Mouse (Mus musculus): Measurements from ENCODE around the gene Skap1. TPM values are rescaled to one million over a fixed set of nuclear protein-coding genes. Genes with fewer than 3 reads are reported as not detected.

Gene Skap1
- total RNA-seq, 2 experiments from 2014 or later = 1.4 to 2.0 TPM

GRCm38 (mm10) chr11:96620006-96620405, 155.6 kb downstream of the Skap1 start:
- no peak for DNase-seq (ENCODE audit: low spot score in 2 of 2)

- DNase-seq (ENCODE audit: low spot score in 2 of 2) = no peak
These were observed 156.3 kb downstream of the Skap1 start for GRCm38 (mm10) chr11:96620660-96621059.

GRCm38 (mm10) chr11:96621167-96621566, 156.8 kb downstream of the Skap1 start:
- DNase-seq (ENCODE audit: low spot score in 2 of 2) = peak; percentile 79 to 81

- DNase-seq (ENCODE audit: low spot score in 2 of 2) = no peak
These were observed 158.4 kb downstream of the Skap1 start for GRCm38 (mm10) chr11:96622782-96623181.

- no peak for DNase-seq (ENCODE audit: low spot score in 2 of 2)
These were observed 160.0 kb downstream of the Skap1 start for GRCm38 (mm10) chr11:96624436-96624835.

GRCm38 (mm10) chr11:96629775-96630174, 165.4 kb downstream of the Skap1 start:
- peak; percentile 40 to 51 for DNase-seq (ENCODE audit: low spot score in 2 of 2)

GRCm38 (mm10) chr11:96631521-96631920, 167.1 kb downstream of the Skap1 start:
- DNase-seq (ENCODE audit: low spot score in 2 of 2) = no peak

- no peak for DNase-seq (ENCODE audit: low spot score in 2 of 2)
These were observed 173.5 kb downstream of the Skap1 start for GRCm38 (mm10) chr11:96637927-96638326.

GRCm38 (mm10) chr11:96639805-96640204, 175.4 kb downstream of the Skap1 start:
- DNase-seq (ENCODE audit: low spot score in 2 of 2) = no peak

GRCm38 (mm10) chr11:96642173-96643140, 178.1 kb downstream of the Skap1 start:
- no peak for DNase-seq (ENCODE audit: low spot score in 2 of 2)

GRCm38 (mm10) chr11:96644969-96645368, 180.6 kb downstream of the Skap1 start:
- DNase-seq (ENCODE audit: low spot score in 2 of 2) = no peak

- DNase-seq (ENCODE audit: low spot score in 2 of 2) = no peak
These were observed 181.2 kb downstream of the Skap1 start for GRCm38 (mm10) chr11:96645538-96646037.

GRCm38 (mm10) chr11:96651848-96652247, 187.5 kb downstream of the Skap1 start:
- no peak for DNase-seq (ENCODE audit: low spot score in 2 of 2)

- no peak for DNase-seq (ENCODE audit: low spot score in 2 of 2)
These were observed 189.5 kb downstream of the Skap1 start for GRCm38 (mm10) chr11:96653867-96654266.

GRCm38 (mm10) chr11:96658420-96658819, 194.0 kb downstream of the Skap1 start:
- DNase-seq (ENCODE audit: low spot score in 2 of 2) = no peak

GRCm38 (mm10) chr11:96666924-96667323, 202.5 kb downstream of the Skap1 start:
- DNase-seq (ENCODE audit: low spot score in 2 of 2) = no peak

- DNase-seq (ENCODE audit: low spot score in 2 of 2) = no peak
These were observed 204.0 kb downstream of the Skap1 start for GRCm38 (mm10) chr11:96668367-96668766.

- DNase-seq (ENCODE audit: low spot score in 2 of 2) = peak; percentile 57 to 72
These were observed 209.4 kb downstream of the Skap1 start for GRCm38 (mm10) chr11:96673792-96674191.

- no peak for DNase-seq (ENCODE audit: low spot score in 2 of 2)
These were observed 210.5 kb downstream of the Skap1 start for GRCm38 (mm10) chr11:96674786-96675365.

GRCm38 (mm10) chr11:96678026-96678425, 213.6 kb downstream of the Skap1 start:
- no peak for DNase-seq (ENCODE audit: low spot score in 2 of 2)

GRCm38 (mm10) chr11:96679026-96679425, 214.6 kb downstream of the Skap1 start:
- DNase-seq (ENCODE audit: low spot score in 2 of 2) = no peak

GRCm38 (mm10) chr11:96685381-96685780, 221.0 kb downstream of the Skap1 start:
- DNase-seq (ENCODE audit: low spot score in 2 of 2) = no peak
